Mouse (Mus musculus) forebrain, embryonic 14.5 days (tissue): ENCODE measurements around the gene Duxbl1. TPM values are rescaled to one million over a fixed set of nuclear protein-coding genes. Genes with fewer than 3 reads are reported as not detected.
"Not testable (repeated sequence)": the region's sequence is repeated elsewhere in the genome, so short reads cannot be mapped to it uniquely, and the experiment has no call there.

Experiments
- ATAC-seq: fragments of 200-750 bp; cut with Nextera tagmentation; 2 replicates; pipeline ENCODE4 v1.8.0; 2017; ENCODE audit warnings: mild to moderate bottlenecking, moderate library complexity
- DNase-seq: peaks from one replicate; pipeline ENCODE4 v3.0.0-alpha.2; 2015; ENCODE audit warnings: low spot score
- H3K27ac ChIP-seq: fragments of 300-500 bp; sonication (generic); 2 replicates; pipeline ENCODE4 v1.5.1; 2014; ENCODE audit warnings: low read depth, mild to moderate bottlenecking, control low read depth, low read length, moderate library complexity
- H3K27me3 ChIP-seq: fragments of 300-500 bp; sonication (generic); replicated peaks from 2 replicates; pipeline ENCODE4 v1.6.1; 2014; ENCODE audit warnings: low read length, control low read depth, mixed read lengths; ENCODE audit not compliant: control insufficient read depth, insufficient read depth
- H3K36me3 ChIP-seq: fragments of 300-500 bp; sonication (generic); 2 replicates; pipeline ENCODE4 v1.6.1; 2014; ENCODE audit warnings: low read length, control low read depth; ENCODE audit not compliant: control insufficient read depth, insufficient read depth
- H3K4me1 ChIP-seq: fragments of 300-500 bp; sonication (generic); 2 replicates; pipeline ENCODE4 v1.6.1; 2014; ENCODE audit warnings: antibody characterized with exemption, low read length, control low read depth; ENCODE audit not compliant: control insufficient read depth, insufficient read depth
- H3K4me2 ChIP-seq: fragments of 300-500 bp; sonication (generic); 2 replicates; pipeline ENCODE4 v1.6.1; 2014; ENCODE audit warnings: mild to moderate bottlenecking, control low read depth, low read length
- H3K4me3 ChIP-seq: fragments of 300-500 bp; sonication (generic); 2 replicates; pipeline ENCODE4 v1.5.1; 2014; ENCODE audit warnings: low read depth, low read length, control low read depth
- H3K9ac ChIP-seq: fragments of 300-500 bp; sonication (generic); 2 replicates; pipeline ENCODE4 v1.6.1; 2014; ENCODE audit warnings: mild to moderate bottlenecking, low read length, control low read depth, moderate library complexity
- H3K9me3 ChIP-seq: fragments of 300-500 bp; sonication (generic); replicated peaks from 2 replicates; pipeline ENCODE4 v1.6.1; 2016; ENCODE audit warnings: low read length, control low read depth, mixed read lengths; ENCODE audit not compliant: control insufficient read depth
- WGBS: fragments of 180-500 bp; shearing (Covaris S2); extraction: QIAGEN DNeasy Blood & Tissue Kit; methylation state at CpG from one replicate; pipeline ENCODE4 v1.1.7; 2014; 5-methylcytosine and 5-hydroxymethylcytosine counted together
- polyA plus RNA-seq: library from polyadenylated mRNA; unstranded; fragments of >200 nt; fragmentation: Nextera tagmentation; extraction: Ambion mirVana; gene quantifications from 2 replicates; pipeline ENCODE4 v1.2.1, GENCODE M21; 2014

The Duxbl1 gene
- 1.9 and 2.1 TPM in 2 replicates for polyA plus RNA-seq

GRCm38 (mm10) chr14:25978371-25979241 is at the start of gene Duxbl1:
TSS of gene Duxbl1 (plus strand) at chr14:25978577.
- H3K4me1 ChIP-seq, DNase-seq, H3K36me3 ChIP-seq, H3K9me3 ChIP-seq, H3K27me3 ChIP-seq: not testable (repeated sequence)
- Histone ChIP-seq H3K9ac (peak within 1 kb of the TSS; percentile 55; the same call in 1 of the 2 replicates), H3K27ac (peak within 1 kb of the TSS; percentile 84), H3K4me2 (peak within 1 kb of the TSS; percentile 33; the same call in 1 of the 2 replicates), H3K4me3 (0 out of 2 replicates have a peak within 1 kb of the TSS, but pooled peaks have one; percentile 15)
- ATAC-seq: peak; percentile 91
- no CpG with 5 or more reads among the region's 25 CpGs for WGBS

- H3K4me3 ChIP-seq, H3K9me3 ChIP-seq, ATAC-seq, H3K36me3 ChIP-seq, H3K9ac ChIP-seq, H3K27me3 ChIP-seq, H3K27ac ChIP-seq, H3K4me1 ChIP-seq, H3K4me2 ChIP-seq, DNase-seq: not testable (repeated sequence)
- no CpG with 5 or more reads among the region's 5 CpGs for WGBS
Observed at GRCm38 (mm10) chr14:25936867-25937630, 41.3 kb upstream of the Duxbl1 start.

GRCm38 (mm10) chr14:25938004-25938403 is 40.4 kb upstream of the Duxbl1 start, which contains the start of gene Cphx1:
TSS of gene Cphx1 (plus strand) at chr14:25938304.
- ATAC-seq, H3K9me3 ChIP-seq, H3K4me1 ChIP-seq, H3K27me3 ChIP-seq, H3K36me3 ChIP-seq, H3K9ac ChIP-seq, H3K27ac ChIP-seq, H3K4me3 ChIP-seq, H3K4me2 ChIP-seq, DNase-seq: not testable (repeated sequence)
- WGBS: no CpG with 5 or more reads among the region's 8 CpGs

GRCm38 (mm10) chr14:25957861-25958260 is 20.5 kb upstream of the Duxbl1 start:
- H3K36me3 ChIP-seq, H3K4me1 ChIP-seq, H3K9me3 ChIP-seq, H3K9ac ChIP-seq, ATAC-seq, H3K27me3 ChIP-seq, H3K4me2 ChIP-seq, DNase-seq, H3K27ac ChIP-seq, H3K4me3 ChIP-seq: not testable (repeated sequence)
- no CpG with 5 or more reads among the region's 3 CpGs for WGBS

GRCm38 (mm10) chr14:25979242-25979941 is 1.0 kb downstream of the Duxbl1 start:
- peak overlapping the region; percentile 55; the same call in 1 of the 2 replicates for H3K9ac ChIP-seq
- peak overlapping the region; percentile 33; the same call in 1 of the 2 replicates for H3K4me2 ChIP-seq
- ATAC-seq (peak; percentile 60), DNase-seq (peak; percentile 29)
- peak overlapping the region; percentile 84 for H3K27ac ChIP-seq
- H3K27me3 ChIP-seq, H3K4me1 ChIP-seq, H3K9me3 ChIP-seq, H3K36me3 ChIP-seq: not testable (repeated sequence)
- 0 out of 2 replicates have a peak overlapping the region, but pooled peaks have one; percentile 15 for H3K4me3 ChIP-seq
- WGBS: under 1% methylated on average over 6 of the region's 13 CpGs

GRCm38 (mm10) chr14:25981880-25982279 is 3.5 kb downstream of the Duxbl1 start:
- not testable (repeated sequence) for H3K27me3 ChIP-seq, H3K4me2 ChIP-seq, H3K9me3 ChIP-seq, DNase-seq, H3K9ac ChIP-seq, H3K27ac ChIP-seq, ATAC-seq, H3K4me3 ChIP-seq, H3K4me1 ChIP-seq, H3K36me3 ChIP-seq
- 81% methylated on average over 5 of the region's 9 CpGs for whole genome bisulfite sequencing

- not testable (repeated sequence) for H3K27me3 ChIP-seq, H3K9me3 ChIP-seq, H3K9ac ChIP-seq, H3K36me3 ChIP-seq, H3K4me2 ChIP-seq, ATAC-seq, H3K4me3 ChIP-seq, H3K4me1 ChIP-seq, DNase-seq, H3K27ac ChIP-seq
- WGBS: no CpG with 5 or more reads among the region's 2 CpGs
Observed at GRCm38 (mm10) chr14:26007462-26007861, 29.1 kb downstream of the Duxbl1 start.

GRCm38 (mm10) chr14:26016414-26016813 is 38.0 kb downstream of the Duxbl1 start:
- not testable (repeated sequence) for H3K4me2 ChIP-seq, H3K9ac ChIP-seq, ATAC-seq, H3K36me3 ChIP-seq, H3K9me3 ChIP-seq, H3K4me3 ChIP-seq, H3K27me3 ChIP-seq, DNase-seq, H3K27ac ChIP-seq, H3K4me1 ChIP-seq
- no CpG with 5 or more reads among the region's 7 CpGs for WGBS
